Mouse (Mus musculus) natural killer cell, adult 2 months (primary cell): ENCODE measurements around the gene Slc39a8.

ENCODE experiments used
- DNase-seq, 2 experiments: peaks; one replicate each; pipeline ENCODE4 v3.0.0; 2022; ENCODE audit warnings: low spot score in 2 of 2

Gene Slc39a8

DNA sequence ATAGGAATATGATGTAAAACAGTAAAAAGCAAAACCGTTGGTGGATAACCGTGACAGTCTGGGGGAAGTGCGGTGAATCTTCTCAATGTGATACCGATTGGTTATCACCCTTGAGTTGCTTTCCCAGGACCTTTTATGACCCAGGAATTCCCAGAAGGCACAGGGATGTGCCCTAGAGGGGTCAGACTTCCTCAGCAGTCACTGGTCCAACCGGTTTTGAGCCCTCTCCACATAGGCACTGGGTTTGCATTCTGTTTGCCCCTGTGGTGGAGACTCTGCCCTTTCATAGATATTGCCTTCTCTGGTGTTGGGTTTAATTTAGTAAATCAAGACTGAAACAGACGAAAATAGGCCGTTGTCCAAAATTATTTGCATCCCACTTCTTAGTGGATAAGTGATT is 20.8 kb downstream of the Slc39a8 start:
- DNase-seq, result no peak

DNA sequence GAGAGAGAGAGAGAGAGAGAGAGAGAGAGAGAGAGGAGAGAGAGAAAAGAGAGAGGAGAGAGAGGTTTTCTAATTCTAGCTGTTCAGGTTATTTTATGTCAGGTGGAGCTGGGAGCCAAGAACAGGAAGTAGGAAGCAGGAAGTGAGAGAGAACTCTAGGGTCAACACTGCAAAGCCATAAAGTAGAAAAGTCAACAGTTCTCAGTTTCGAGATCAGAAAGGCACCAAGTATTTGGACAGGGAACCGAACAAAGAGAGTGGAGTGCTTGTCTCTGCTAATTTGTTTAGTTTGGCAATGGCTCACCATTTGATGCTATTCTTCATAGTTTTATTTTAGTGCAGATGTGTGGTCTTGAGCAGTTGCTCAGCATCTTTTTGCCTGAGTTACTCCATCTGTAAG is 26.5 kb downstream of the Slc39a8 start:
- DNase-seq, result no peak

DNA sequence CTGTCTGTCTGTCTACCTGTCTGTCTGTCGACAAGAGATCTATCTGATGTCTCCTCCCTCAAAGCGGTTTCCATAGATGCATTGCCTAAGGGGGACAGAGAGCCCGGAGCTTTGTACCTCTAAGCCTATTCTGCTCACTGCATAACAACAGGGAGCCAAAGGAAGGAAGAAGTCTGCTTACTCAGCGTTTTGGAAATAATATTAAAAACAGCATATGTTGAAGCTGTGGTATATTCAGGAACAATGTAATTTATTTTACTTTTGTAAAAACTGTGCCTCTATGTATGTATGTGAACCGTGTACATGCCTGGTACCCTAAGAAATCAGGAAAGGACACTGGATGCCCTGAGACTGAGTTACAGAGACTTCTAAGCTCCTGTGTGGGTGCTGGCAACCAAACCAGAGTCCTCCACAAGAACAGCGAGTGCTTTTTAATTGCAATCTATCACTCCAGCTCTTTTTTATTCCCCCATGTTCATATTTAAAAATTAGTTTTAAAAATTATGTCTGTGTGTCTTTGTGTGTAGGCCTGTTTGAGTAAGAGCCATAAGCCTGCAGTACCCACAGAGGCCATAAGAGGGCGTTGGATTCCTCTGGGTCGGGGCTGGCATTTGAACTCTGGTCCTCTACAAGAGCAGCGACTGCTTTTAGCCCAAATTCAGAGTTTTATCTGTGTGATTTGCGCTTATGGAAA is 28.7 kb downstream of the Slc39a8 start:
- no peak for DNase-seq

DNA sequence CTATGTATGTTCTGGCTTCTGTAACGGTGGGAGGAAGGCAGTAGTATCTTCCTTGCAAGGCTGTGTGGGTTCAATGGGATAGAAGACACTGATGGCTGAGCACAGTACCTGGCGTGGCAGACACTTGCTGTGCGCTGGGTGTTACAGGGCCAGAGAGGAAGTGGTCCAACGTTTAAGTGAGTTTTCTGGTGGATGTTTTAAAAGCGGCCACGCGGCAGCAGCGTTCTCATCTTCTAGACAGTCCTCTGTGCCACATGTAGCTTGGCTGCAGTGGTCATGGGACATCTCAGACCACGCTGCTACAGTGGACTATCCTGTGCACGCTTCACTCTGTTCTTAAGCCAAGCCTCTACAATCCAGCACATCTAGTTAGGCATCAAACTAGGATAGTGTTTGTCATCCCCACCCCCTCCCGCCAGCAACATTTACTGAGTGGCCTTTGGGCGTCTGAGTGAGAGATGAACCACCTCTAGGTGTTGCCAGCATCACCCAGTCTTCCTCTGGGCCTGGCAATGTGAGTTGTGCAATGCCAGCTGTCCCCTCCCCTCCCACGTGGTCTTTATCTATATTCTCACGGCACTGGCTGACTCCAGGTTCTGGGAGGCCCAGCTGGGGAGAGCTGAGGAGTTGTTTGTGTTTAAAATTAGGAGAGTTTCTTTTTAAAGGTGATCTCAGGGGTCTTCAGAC is 29.4 kb downstream of the Slc39a8 start:
- no peak for DNase-seq

DNA sequence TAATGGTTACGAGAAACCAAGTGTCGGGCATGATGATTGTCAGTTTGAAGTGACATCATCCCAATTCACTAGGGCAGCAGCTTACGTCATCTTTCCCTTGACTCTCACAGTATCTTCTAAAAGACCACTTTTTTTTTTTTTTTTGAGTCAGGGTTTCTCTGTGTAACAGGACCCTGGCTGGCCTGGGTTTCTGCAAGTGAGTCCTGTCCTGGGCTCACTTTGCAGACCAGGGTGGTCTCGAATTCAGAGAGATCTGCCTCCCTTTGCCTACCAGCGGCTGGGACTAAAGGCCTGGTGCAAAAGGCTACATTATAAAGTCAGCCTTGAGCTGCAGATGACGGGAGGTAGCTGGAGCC is 29.9 kb downstream of the Slc39a8 start:
- no peak for DNase-seq

DNA sequence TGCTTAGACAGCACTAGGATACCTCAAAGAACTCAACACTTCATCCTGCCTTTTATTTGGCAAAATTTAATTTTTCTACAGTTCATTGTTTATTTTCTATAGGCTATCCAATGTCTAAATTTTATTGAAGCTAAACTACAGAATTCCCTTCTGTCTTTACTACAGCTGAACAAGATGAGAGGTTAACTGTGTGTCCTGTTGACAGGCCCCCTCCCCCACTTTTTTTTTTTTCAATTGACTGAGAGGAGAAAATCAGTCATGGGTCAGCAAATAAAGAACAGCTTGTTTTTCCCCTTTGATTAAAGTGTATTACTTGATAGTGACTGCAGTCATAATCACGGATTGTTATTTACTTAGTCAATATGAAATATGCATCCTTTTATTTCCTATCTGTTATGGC is 31.2 kb downstream of the Slc39a8 start:
- DNase-seq, result no peak

DNA sequence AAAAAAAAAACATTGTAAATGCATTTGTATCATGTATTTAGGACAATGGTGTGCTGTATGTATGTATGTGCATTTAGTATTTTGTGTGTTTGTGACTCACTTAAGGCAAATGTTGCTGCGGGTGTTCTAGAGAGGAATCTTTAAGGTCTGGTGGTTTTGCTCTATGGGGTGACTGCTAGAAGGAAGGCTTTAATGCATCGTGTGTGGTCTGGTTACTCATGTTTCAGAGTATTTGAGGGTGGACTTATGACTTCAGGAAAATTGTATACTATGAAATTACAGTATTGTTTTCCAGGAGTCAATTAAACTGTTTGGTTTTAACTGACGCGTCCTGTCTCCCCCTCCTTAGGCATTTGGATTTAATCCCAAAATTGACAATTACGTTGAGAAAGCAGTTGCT is 32.1 kb downstream of the Slc39a8 start:
- DNase-seq, result no peak

DNA sequence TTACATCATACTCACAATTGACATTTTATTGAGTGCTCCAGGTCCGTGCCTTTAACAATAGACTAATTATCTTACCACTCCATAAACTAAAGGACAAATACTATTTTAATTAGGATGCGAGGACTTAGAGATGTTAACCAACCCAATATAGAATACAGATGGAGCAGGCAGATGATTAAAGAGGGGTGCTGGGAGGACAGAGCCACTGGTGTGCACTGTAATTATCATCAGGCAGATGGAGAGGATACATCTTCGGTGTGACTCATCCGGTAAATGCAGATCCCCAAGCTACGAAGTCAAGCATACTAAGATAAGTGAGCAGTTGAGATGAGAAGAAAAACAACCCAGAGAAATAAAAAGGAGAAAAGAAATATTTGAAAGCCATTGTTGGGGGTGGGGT is 34.4 kb downstream of the Slc39a8 start:
- DNase-seq, result no peak

DNA sequence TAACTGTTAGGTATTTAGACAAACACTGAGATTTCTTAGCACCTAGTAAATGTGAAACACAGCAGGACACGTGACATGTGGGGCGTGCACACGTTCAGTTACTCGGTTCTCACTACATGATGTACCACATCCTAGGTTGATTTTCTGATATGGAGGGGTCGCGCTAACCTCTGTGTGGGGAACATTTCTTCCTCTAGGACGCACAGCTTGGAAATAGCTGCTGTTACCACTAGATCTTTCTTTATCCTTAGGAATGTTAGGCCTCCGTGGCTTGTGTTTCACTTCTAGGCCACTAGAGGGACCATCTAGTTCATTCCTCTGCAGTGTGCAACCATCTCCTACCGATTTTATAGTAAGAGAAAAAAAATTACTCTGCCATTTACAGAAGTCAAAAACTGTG is 37.7 kb downstream of the Slc39a8 start:
- DNase-seq, result no peak

DNA sequence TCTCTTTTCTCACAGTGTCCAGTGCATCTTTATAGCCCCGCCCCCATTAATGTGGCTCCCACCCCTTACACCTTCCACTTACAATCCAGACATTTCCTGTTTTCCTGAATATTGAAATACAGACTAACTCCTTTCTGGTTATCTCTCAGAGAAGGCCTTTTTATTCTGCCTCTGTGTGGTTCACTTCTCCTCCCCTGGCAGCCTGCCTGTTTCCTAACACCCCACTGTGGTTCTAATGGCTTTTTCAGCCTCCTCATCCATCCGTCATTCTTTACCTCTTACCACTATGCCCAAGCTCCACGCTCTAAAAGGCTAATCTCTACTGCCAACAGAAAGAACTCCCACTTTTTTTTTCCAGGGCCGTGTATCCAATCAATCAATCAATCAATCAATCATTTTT is 44.0 kb downstream of the Slc39a8 start:
- no peak for DNase-seq

DNA sequence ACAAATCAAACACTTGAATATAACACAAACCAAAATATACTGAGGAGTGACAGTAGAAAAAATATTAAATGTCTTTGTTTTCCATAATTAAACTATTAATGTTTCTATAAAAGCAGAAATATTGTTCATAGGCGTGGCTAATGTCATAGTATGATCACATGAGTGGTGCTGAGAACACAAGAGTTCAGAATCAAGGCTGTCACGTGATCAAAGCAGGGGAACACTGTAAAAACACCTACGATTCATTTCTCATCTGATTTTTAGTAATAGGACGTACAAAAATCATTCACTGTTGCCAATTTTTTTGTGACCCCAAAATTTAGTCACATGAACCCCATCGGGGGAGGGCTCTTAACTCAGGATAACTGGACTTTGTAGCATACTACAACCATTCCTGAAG is 47.2 kb downstream of the Slc39a8 start:
- no peak for DNase-seq

DNA sequence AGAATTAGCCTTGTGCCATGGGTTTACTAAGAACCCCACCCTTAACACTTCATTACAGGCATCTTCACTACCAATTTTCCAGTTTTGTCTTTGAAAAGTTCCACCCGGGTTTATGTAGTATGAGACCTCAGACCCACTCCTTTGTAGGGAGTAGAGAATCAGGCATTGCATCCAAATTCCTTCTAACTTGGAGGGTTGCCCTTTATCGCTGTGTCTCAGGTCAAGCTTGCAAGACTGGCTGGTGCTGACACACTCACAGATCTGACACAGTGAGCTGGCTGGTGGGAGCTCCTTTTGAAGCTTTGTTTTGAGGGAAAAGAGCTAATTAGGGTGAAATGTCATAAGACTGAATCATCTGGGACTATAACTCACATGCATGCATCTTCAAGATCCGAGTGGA is 48.5 kb downstream of the Slc39a8 start:
- no peak for DNase-seq

DNA sequence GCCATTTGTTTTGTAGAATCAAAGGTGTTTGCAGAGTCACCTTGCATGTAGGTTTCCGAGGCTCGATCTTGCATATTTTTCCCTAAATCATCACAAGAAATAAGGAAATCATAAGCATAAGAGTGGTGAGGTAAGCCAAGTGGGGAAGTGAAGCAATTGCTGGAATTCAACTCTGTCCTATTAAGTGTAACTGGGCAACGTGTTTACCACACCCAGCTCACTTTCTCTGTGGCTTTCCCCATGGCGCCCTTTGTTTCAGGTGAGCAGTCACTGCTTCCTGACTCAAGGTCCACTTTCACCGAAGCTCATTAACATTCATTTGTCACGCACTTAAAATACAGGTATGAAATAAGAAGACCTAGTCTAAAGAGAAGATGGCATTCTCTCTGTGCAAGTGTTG is 53.0 kb downstream of the Slc39a8 start:
- no peak for DNase-seq

DNA sequence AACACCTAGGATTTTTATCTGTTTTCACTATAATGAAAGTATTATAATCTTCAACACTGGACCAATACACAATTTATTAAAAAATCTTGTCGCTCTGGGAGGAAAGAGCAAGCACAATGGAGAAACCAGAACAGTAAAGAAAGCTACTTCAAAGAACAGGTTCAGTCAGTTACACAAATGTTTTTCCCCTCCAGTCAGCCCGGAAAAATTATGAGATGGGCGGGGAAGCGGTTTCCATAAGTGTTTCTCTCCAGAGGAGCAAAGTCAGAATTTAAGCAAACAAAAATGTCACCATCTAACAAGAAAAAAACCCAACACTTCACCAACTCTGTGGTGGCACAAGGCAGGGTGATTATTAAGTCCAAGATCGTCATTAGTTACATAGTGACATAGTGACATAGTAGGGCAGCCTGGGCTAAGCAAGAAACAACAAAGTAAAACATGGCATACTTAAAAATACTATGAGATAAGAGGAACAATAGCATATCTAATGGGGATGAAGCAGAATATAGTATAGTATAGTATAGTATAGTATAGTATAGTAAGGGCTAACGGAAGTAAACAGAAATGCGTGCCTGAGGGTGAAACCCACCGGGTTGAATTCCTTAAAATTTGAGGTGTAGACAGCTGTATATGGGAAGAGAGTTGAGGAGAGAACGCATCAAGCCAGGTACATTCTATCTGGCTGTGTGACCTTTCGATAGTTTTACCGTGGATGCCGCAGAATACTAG is 61.0 kb downstream of the Slc39a8 start:
- no peak for DNase-seq

DNA sequence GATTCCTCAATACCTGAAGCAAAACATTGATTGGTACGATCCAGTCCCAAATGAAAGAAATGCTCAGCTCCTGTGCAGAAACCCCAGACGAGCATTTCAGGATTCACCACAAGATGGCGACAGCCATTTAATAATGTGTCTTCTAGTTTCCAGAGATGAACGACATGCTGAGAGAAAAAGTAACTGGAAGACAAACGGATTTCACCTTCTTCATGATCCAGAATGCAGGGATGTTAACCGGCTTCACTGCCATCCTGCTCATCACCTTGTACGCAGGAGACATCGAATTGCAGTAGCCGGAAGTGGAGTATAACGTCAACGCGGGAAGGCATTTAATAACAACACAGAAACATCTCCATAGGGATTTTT is 61.6 kb downstream of the Slc39a8 start:
- DNase-seq, result peak in 1 of 2 experiments; percentile 35

DNA sequence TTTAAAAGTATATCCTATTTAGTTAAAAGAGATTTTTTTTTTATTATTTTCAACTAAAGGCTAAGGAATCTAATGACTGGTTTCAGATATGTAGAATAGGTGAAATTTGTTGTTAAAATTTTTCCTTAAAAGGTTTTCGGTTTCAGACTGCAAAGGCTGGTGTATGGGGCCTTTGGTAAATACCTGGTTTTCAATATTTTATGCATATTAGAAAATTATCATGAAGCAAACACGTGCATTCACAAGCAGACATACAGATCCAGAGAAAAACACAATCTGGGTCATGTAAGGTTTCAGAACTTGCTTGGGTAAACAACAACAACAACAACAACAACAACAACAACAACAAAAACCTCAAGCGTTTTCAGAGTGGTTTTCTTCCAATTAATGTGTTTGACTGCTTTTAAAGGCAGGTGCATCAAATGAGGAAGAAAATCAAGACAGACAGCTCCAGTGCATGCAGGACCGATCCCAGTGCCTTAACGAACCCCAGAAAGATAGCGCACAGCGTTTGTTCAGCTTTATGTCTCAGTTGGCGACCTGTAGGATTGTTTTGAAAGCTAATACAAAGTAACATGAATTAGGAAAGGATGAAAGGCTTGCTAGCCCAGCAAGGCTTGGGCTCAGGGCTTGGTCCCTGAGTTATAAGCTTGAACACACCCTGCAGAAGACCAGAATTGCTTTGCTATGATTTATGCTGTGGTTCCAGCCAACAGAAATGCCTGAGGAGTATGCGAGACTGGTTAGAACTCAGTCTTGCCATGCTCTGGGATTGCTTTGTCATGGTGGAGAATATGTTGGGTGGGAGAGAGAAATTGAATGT is 62.2 kb downstream of the Slc39a8 start:
- no peak for DNase-seq

DNA sequence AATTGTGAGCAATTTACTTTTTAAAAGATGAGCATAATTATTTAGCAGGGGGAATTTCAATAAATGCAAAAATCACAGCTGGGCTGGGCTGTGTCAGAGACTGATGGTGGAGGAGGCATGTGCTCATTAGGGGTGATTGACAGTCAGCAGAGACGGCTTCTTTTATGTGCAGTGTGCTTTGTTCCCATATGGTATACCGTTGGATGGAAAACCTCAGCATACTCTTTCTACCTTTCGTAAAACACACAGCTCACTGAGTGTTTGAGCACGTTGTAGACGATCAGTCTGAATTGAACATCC is 62.7 kb downstream of the Slc39a8 start:
- DNase-seq, result no peak

DNA sequence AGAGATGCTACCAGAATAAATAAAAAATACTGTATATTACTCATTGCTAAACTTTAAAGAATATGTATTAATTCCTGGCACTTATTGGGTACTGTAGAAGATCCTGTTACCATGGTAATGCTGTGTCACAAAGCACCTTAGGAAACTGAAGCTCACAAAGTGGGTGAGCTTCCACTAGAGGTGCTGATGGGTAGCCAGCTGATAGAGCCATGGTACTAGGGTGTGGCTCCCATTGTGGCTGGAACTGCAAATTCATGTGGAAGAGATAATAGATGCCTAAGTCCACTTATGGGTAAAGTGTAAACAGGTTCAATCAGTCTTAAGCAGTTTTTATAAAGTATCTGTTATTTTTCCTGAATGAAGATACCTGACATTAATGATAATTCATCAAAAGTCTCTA is 64.3 kb downstream of the Slc39a8 start:
- DNase-seq, result no peak

DNA sequence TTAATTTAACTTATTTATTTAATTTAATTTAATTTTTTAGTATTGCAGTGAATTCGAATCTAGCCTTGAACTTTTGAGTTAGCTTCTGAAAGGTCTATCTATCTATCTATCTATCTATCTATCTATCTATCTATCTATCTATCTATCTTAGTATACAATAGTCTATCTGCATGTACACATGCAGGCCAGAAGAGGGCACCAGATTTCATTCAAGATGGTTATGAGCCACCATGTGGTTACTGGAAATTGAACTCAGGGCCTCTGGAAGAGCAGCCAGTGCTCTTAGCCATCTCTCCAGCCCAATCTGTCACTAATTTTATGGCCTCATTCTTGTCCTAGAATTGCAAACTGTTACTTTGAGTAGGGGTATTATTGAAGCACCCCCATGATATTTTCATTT is 78.3 kb downstream of the Slc39a8 start:
- no peak for DNase-seq

DNA sequence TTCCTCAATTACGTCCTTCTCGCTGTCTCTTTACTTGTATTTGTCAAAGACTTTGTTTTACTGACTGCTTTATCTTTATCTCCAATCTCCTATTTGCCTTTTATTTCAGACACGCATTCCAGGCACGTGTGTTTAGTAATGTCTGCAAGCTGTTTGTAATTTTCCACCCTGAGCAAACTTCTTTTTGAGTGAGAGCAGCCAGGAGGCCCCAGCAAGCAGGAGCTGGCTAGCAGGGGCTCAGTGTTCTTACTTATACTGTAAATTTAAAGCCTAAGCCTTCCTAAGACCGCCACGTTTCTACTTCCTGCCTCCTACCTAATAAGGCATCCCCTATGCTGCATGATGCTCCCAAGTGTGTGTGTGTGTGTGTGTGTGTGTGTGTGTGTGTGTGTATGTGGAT is 79.8 kb downstream of the Slc39a8 start:
- no peak for DNase-seq

DNA sequence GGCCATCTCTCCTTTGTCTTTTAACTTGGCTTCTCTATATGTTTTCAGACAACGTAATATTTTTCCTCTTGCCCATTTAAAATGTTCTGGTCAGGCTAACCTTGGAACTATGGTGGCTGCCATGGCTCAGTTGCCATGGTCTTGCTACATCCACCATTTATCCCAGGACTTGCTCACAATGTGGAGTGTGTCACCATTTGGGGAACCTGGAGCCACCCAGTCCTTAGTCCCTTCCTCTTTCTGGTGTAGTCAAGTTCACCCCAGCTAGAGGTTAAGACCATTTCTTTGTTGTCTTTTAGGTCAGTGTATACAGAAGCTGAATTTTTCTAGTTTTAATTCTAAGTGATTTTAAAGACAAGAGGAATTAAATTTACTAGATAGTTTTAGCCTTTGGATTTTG is 80.7 kb downstream of the Slc39a8 start:
- DNase-seq, result no peak

DNA sequence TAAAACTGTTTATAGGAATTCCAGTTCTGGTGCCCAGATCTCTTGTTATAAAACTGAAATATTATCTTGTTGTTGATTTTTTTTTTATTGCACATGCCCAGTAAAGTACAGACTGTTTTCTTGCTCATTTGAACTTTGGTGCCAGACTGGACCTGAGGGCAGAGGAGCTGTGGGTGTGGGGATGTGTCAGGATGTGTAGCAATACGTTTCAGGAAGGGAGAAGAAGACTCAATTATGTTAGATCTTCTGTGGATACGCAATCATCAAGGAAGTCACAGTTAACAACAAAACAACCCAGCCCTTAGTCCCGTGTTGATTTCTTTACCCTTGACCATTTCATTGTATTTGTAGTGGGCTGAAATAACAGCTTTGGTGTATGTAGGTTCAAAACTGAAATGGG is 81.9 kb downstream of the Slc39a8 start:
- DNase-seq, result no peak

DNA sequence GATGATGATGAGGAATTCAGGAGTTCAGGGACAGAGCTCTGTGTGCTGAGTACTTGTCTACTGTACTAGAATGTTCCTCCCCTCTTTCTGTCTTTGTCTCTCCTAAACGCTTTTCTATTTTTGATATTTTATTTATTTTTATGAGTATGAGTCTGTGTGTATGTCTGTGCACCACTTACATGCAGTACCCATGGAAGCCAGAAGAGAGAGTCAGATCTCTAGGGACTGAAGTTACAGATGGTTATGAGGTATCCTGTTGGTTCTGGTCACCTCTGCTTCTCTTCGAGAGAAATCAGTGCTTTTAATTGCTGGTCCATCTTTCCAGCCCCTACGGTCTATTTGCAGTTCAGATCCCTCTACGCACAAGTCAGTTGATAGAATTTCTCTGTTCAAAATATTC is 90.9 kb downstream of the Slc39a8 start:
- DNase-seq, result no peak
